Comparison of ENCODE assay signal across 24 mouse cellular contexts in the genomic region with DNA sequence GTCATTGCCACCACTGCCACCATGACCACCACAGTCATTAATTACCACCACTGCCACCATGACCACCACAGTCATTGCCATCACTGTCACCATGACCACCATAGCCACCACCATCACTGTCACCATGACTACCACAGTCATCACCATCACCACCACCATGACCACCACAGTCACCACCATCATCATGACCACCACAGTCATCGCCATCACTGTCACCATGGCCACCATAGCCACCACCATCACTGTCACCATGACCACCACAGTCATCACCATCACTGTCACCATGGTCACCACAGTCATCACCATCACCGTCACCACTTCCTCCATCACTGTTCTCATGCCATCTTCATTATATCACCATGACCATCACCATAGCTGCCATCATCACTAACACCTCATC. TPM values are rescaled to one million over a fixed set of nuclear protein-coding genes. Genes with fewer than 3 reads are reported as not detected.
A peak's percentile ranks its signal among the peaks of the same experiment; 100 is the strongest.
DNase-seq lines count a peak whose midpoint lies in the region; ATAC-seq and TF ChIP-seq lines count a peak whose summit lies in the region.
"Had no signal": no experiment of that assay in that cellular context is flagged by ENCODE, and none has a peak within 500 bp of the region (broad histone marks: within the 10 kb centered on the region; RNA-seq: fewer than 3 reads in every experiment).

No protein-coding gene starts in this region.

- no peak for TF ChIP-seq RAD21 in MEL (IDR thresholded peaks at IDR 0.05; ENCODE audit: low read depth, low read length)

- 100% methylated on average over 2 of the region's 2 CpGs for WGBS in olfactory bulb, adult 2 months

- no peaks in the 10 kb centered on the region for H3K79me2 ChIP-seq in MEL (ENCODE audit: control insufficient read depth, insufficient read depth, low read length, poor library complexity)

- TF ChIP-seq CTCF in MEL (IDR thresholded peaks at IDR 0.05 in 2 of 3, conservative IDR thresholded peaks at IDR 0.05 in 1 of 3; ENCODE audit: control insufficient read depth in 1 of 3, insufficient read depth in 1 of 3, low read depth in 2 of 3, low read length in 3 of 3, poor library complexity in 1 of 3, severe bottlenecking in 1 of 3) = no peak
- TF ChIP-seq CTCF in olfactory bulb, adult 2 months (IDR thresholded peaks at IDR 0.05; ENCODE audit: insufficient read depth, low read depth, low read length) = no peak

- no peak for ATAC-seq in megakaryocyte, adult 5-6 weeks (ENCODE audit: poor library complexity, severe bottlenecking)
- ATAC-seq: forebrain, embryonic 13.5 days; forebrain, embryonic 16.5 days had no signal

- H3K4me1 ChIP-seq in megakaryocyte, embryonic 14.5 days = peaks cover 35% of the 10 kb centered on the region
- H3K4me1 ChIP-seq in MEL (ENCODE audit: control insufficient read depth in 1 of 2, insufficient read depth in 2 of 2, low read length in 2 of 2) = no peaks in the 10 kb centered on the region
- H3K4me1 ChIP-seq in olfactory bulb, adult 2 months (ENCODE audit: control insufficient read depth, insufficient read depth, low read length) = peaks cover 57% of the 10 kb centered on the region

- DNase-seq in MEL (ENCODE audit: low read depth, low spot score) = no peak
- no peak for DNase-seq in urinary bladder, adult 2 months (ENCODE audit: low spot score)
- DNase-seq in heart, postnatal 14 days = no peak
- DNase-seq: adrenal gland, adult 2 months; adrenal gland, postnatal 14 days; cerebellum, adult 11 months; cerebellum, adult 8-10 months; cerebellum, postnatal 10 days; gastrocnemius, postnatal 10 days; gastrocnemius, postnatal 36 days; heart, adult 2 months had no signal

- H3K27me3 ChIP-seq in megakaryocyte, embryonic 14.5 days (replicated peaks) = peaks cover 37% of the 10 kb centered on the region
- H3K27me3 ChIP-seq in MEL (ENCODE audit: control insufficient read depth in 1 of 2, insufficient read depth in 2 of 2, low read length in 2 of 2) = no peaks in the 10 kb centered on the region
- H3K27me3 ChIP-seq: hindbrain, embryonic 15.5 days had no signal

- H3K4me3 ChIP-seq in megakaryocyte, embryonic 14.5 days (replicated peaks) = peak overlapping the region; percentile 29
- no peak overlapping the region for H3K4me3 ChIP-seq in MEL (ENCODE audit: control insufficient read depth in 1 of 2, insufficient read depth in 1 of 2, low read depth in 2 of 2, low read length in 2 of 2)
- no peak overlapping the region for H3K4me3 ChIP-seq in olfactory bulb, adult 2 months (ENCODE audit: insufficient read depth, low read depth, low read length)
- H3K4me3 ChIP-seq: forebrain, embryonic 10.5 days; forebrain, embryonic 13.5 days; heart, adult 2 months; heart, embryonic 10.5 days; heart, embryonic 13.5 days; hindbrain, embryonic 12.5 days; hindbrain, embryonic 15.5 days had no signal

- no peak for TF ChIP-seq EP300 in MEL (IDR thresholded peaks at IDR 0.05; ENCODE audit: low read depth in 1 of 2, low read length in 2 of 2)

- no peak overlapping the region for H3K9ac ChIP-seq in MEL (ENCODE audit: control insufficient read depth, low read depth, low read length, poor library complexity, severe bottlenecking)
- H3K9ac ChIP-seq: forebrain, embryonic 13.5 days; heart, embryonic 13.5 days; hindbrain, embryonic 12.5 days; hindbrain, embryonic 15.5 days had no signal

- H3K36me3 ChIP-seq in megakaryocyte, embryonic 14.5 days (replicated peaks; ENCODE audit: low read length) = no peaks in the 10 kb centered on the region
- no peaks in the 10 kb centered on the region for H3K36me3 ChIP-seq in MEL (ENCODE audit: control insufficient read depth in 1 of 2, insufficient read depth in 2 of 2, low read length in 2 of 2)
- H3K36me3 ChIP-seq: forebrain, embryonic 10.5 days; heart, embryonic 10.5 days; heart, embryonic 13.5 days; hindbrain, embryonic 12.5 days; hindbrain, embryonic 15.5 days had no signal

- H3K9me3 ChIP-seq in megakaryocyte, embryonic 14.5 days = no peaks in the 10 kb centered on the region
- no peaks in the 10 kb centered on the region for H3K9me3 ChIP-seq in MEL (replicated peaks; ENCODE audit: insufficient read depth, low read length)
- H3K9me3 ChIP-seq: forebrain, embryonic 10.5 days; forebrain, embryonic 13.5 days; heart, embryonic 10.5 days; heart, embryonic 13.5 days; hindbrain, embryonic 12.5 days; hindbrain, embryonic 15.5 days had no signal

- no peak overlapping the region for H3K27ac ChIP-seq in MEL (ENCODE audit: control insufficient read depth, low read depth, low read length)
- H3K27ac ChIP-seq in olfactory bulb, adult 2 months (ENCODE audit: insufficient read depth, low read depth, low read length) = peak overlapping the region; percentile 35
- H3K27ac ChIP-seq: forebrain, embryonic 13.5 days; hindbrain, embryonic 12.5 days; hindbrain, embryonic 15.5 days had no signal

- no peak for TF ChIP-seq POLR2A in MEL (IDR thresholded peaks at IDR 0.05; ENCODE audit: control insufficient read depth in 1 of 2, insufficient read depth in 1 of 2, low read depth in 1 of 2, low read length in 2 of 2, poor library complexity in 1 of 2)
- TF ChIP-seq POLR2A in olfactory bulb, adult 2 months (IDR thresholded peaks at IDR 0.05; ENCODE audit: insufficient read depth, low read depth, low read length) = no peak

- intact Hi-C loops in heart, postnatal 14 days (cut with DNase I) = no loop called here

TF ChIP-seq in MEL, 35 proteins besides CTCF, POLR2A, EP300 and RAD21:
- TF ChIP-seq POLR2AphosphoS5 (IDR thresholded peaks at IDR 0.05; ENCODE audit: borderline replicate concordance, low read depth, low read length) = peak; percentile 78; the same call in 1 of the 2 replicates
- TF ChIP-seq MXI1 (IDR thresholded peaks at IDR 0.05; ENCODE audit: low read depth, low read length) = no peak

RNA-seq across cellular contexts. Expression of gene Ykt6, which starts 43.0 kb away (rescaled TPM):
- polyA plus RNA-seq in megakaryocyte, embryonic 14.5 days (2012; ENCODE audit: insufficient read depth, low replicate concordance) = 3.9 and 8.8 TPM in 2 replicates
- total RNA-seq in megakaryocyte, adult 5-6 weeks (2015) = 18.2 and 21.0 TPM in 2 replicates
- 41.8 and 54.2 TPM in 2 replicates for total RNA-seq in megakaryocyte, adult 5-6 weeks (2017)
- 83.9 and 89.5 TPM in 2 replicates for total RNA-seq in MEL (2012; rRNA removed)
- polyA plus RNA-seq in MEL (2012; ENCODE audit: insufficient read depth in 1 of 2, insufficient read length in 2 of 2, low read depth in 1 of 2, low replicate concordance in 2 of 2, missing spikeins in 1 of 2) = 10 to 100 TPM; 76.5 to 98.1 TPM
- not detected in 2 replicates for polyA plus RNA-seq in olfactory bulb, adult 2 months (2012; ENCODE audit: insufficient read depth, insufficient read length, low replicate concordance, missing spikeins)
- polyA plus RNA-seq in urinary bladder, adult 2 months (2012; rRNA removed) = 35.5 and 45.1 TPM in 2 replicates
- total RNA-seq in heart, postnatal 14 days (2021) = 10 to 100 TPM; 72.2 to 75.4 TPM

RNA-seq across cellular contexts. Expression of gene Gck, which starts 48.6 kb away (rescaled TPM):
- polyA plus RNA-seq in megakaryocyte, embryonic 14.5 days (2012; ENCODE audit: insufficient read depth, low replicate concordance) = 1.7 TPM in 1 of 2 replicates, not detected in the other
- not detected in 2 replicates for total RNA-seq in megakaryocyte, adult 5-6 weeks (2015)
- not detected in 2 replicates for total RNA-seq in megakaryocyte, adult 5-6 weeks (2017)
- not detected in 2 replicates for total RNA-seq in MEL (2012; rRNA removed)
- polyA plus RNA-seq in MEL (2012; ENCODE audit: insufficient read depth in 1 of 2, insufficient read length in 2 of 2, low read depth in 1 of 2, low replicate concordance in 2 of 2, missing spikeins in 1 of 2) = not detected
- not detected in 2 replicates for polyA plus RNA-seq in olfactory bulb, adult 2 months (2012; ENCODE audit: insufficient read depth, insufficient read length, low replicate concordance, missing spikeins)
- 0.03 and 0.08 TPM in 2 replicates for polyA plus RNA-seq in urinary bladder, adult 2 months (2012; rRNA removed)
- 1 to 10 TPM; 4.6 to 6.6 TPM for total RNA-seq in heart, postnatal 14 days (2021)
- total RNA-seq: gastrocnemius, postnatal 10 days; granulocyte monocyte progenitor cell, adult 5-6 weeks; hematopoietic stem cell, adult 5-6 weeks had no signal
- polyA plus RNA-seq: C2C12 had no signal
